Comparison of ENCODE assay signal across 32 mouse cellular contexts in the genomic region with DNA sequence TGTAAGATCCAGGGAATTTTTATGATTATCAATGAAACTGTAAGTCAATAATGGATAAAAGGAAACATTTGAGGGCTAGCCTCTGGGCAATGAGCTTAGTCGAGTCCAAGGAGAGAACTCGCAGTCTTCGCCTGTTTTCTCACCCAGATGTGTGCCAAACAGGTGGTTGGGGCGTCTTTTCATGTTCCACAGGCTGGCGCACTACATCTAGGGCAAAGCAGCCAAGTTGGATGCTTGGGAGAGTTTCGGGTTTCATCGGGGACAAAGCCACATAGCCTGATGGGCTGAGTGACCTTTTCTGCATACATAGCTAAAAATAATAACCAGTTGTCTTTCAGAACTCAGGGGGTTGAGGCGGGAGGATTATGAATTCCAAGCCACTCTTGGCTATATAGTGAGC. TPM values are rescaled to one million over a fixed set of nuclear protein-coding genes. Genes with fewer than 3 reads are reported as not detected.
A peak's percentile ranks its signal among the peaks of the same experiment; 100 is the strongest.
DNase-seq lines count a peak whose midpoint lies in the region; ATAC-seq and TF ChIP-seq lines count a peak whose summit lies in the region.
"Had no signal": no experiment of that assay in that cellular context is flagged by ENCODE, and none has a peak within 500 bp of the region (broad histone marks: within the 10 kb centered on the region; RNA-seq: fewer than 3 reads in every experiment).

No protein-coding gene starts in this region.

- H3K9ac ChIP-seq in liver, adult 2 months (ENCODE audit: low read depth, low read length): no peak overlapping the region
- no peak overlapping the region for H3K9ac ChIP-seq in liver, embryonic 15.5 days
- H3K9ac ChIP-seq in stomach, embryonic 16.5 days (ENCODE audit: low read length): no peak overlapping the region
- H3K9ac ChIP-seq: embryonic facial prominence, embryonic 12.5 days; heart, embryonic 13.5 days; hindbrain, embryonic 15.5 days; lung, embryonic 15.5 days; neural tube, embryonic 12.5 days had no signal

- H3K4me2 ChIP-seq in liver, embryonic 15.5 days: peak overlapping the region; percentile 46
- H3K4me2 ChIP-seq in stomach, embryonic 16.5 days (ENCODE audit: low read depth, low read length): peak overlapping the region; percentile 35; the same call in 1 of the 2 replicates
- H3K4me2 ChIP-seq: embryonic facial prominence, embryonic 12.5 days; heart, embryonic 13.5 days; hindbrain, embryonic 15.5 days; lung, embryonic 15.5 days; midbrain, embryonic 11.5 days; neural tube, embryonic 12.5 days had no signal

- peaks cover 23% of the 10 kb centered on the region for H3K79me2 ChIP-seq in liver, adult 2 months (ENCODE audit: control insufficient read depth, insufficient read depth, low read length)

- ATAC-seq in liver, embryonic 15.5 days (ENCODE audit: insufficient read depth): no peak
- no peak for ATAC-seq in stomach, embryonic 16.5 days (ENCODE audit: insufficient read depth, low FRiP score)
- ATAC-seq: forebrain, embryonic 16.5 days; inflammation-experienced regulatory T-cells, adult 6 months; midbrain, embryonic 16.5 days had no signal

- TF ChIP-seq POLR2A in liver, adult 2 months (IDR thresholded peaks at IDR 0.05; ENCODE audit: extremely low read depth, insufficient read depth, low read length): no peak

- no peaks in the 10 kb centered on the region for H3K27me3 ChIP-seq in liver, adult 2 months (ENCODE audit: control insufficient read depth, insufficient read depth, low read length)
- H3K27me3 ChIP-seq in liver, embryonic 15.5 days: no peaks in the 10 kb centered on the region
- no peaks in the 10 kb centered on the region for H3K27me3 ChIP-seq in stomach, embryonic 16.5 days (ENCODE audit: control insufficient read depth, insufficient read depth, low read length)
- H3K27me3 ChIP-seq: embryonic facial prominence, embryonic 12.5 days; hindbrain, embryonic 15.5 days; lung, embryonic 15.5 days; neural tube, embryonic 12.5 days had no signal

- TF ChIP-seq CTCF in liver, adult 2 months (IDR thresholded peaks at IDR 0.05; ENCODE audit: low read depth, low read length): no peak

- no peaks in the 10 kb centered on the region for H3K9me3 ChIP-seq in liver, embryonic 15.5 days (replicated peaks)
- H3K9me3 ChIP-seq in stomach, embryonic 16.5 days (replicated peaks; ENCODE audit: control insufficient read depth, low read length): no peaks in the 10 kb centered on the region
- H3K9me3 ChIP-seq: embryonic facial prominence, embryonic 12.5 days; forebrain, embryonic 10.5 days; G1E; heart, embryonic 13.5 days; hindbrain, embryonic 10.5 days; hindbrain, embryonic 15.5 days; lung, embryonic 15.5 days; neural tube, embryonic 12.5 days had no signal

- H3K27ac ChIP-seq in liver, adult 2 months (replicated peaks; ENCODE audit: insufficient read depth, low read depth, low read length): peak overlapping the region; percentile 24; the same call in 1 of the 2 replicates
- no peak overlapping the region for H3K27ac ChIP-seq in liver, embryonic 15.5 days (replicated peaks)
- no peak overlapping the region for H3K27ac ChIP-seq in stomach, embryonic 16.5 days (ENCODE audit: low read length)
- H3K27ac ChIP-seq: embryonic facial prominence, embryonic 12.5 days; forebrain, embryonic 10.5 days; heart, embryonic 13.5 days; hindbrain, embryonic 10.5 days; hindbrain, embryonic 15.5 days; lung, embryonic 15.5 days; neural tube, embryonic 12.5 days had no signal

- DNase-seq in gastrocnemius, adult 18-20 months (ENCODE audit: low spot score): peak; percentile 63
- DNase-seq in gastrocnemius, postnatal 4 days (ENCODE audit: low spot score in 2 of 2): no peak
- peak; percentile 45 for DNase-seq in liver, adult 2 months (ENCODE audit: extremely low read depth, low read depth, low spot score)
- no peak for DNase-seq in liver
- no peak for DNase-seq in testis, postnatal 14 days (ENCODE audit: low spot score)
- DNase-seq in thymus, adult 18-20 months: no peak
- DNase-seq: adrenal gland, postnatal 10 days; cerebellum, adult 9-10 months; cerebellum, postnatal 36 days; heart, postnatal 10 days; kidney, adult 8-10 months; layer of hippocampus, postnatal 36 days; left cerebral cortex, postnatal 4 days; lung, postnatal 36 days; right cerebral cortex, adult 18-20 months had no signal

- peaks cover 24% of the 10 kb centered on the region for H3K4me1 ChIP-seq in liver, adult 2 months (ENCODE audit: control insufficient read depth, insufficient read depth, low read length)
- peaks cover 14% of the 10 kb centered on the region for H3K4me1 ChIP-seq in liver, embryonic 15.5 days (replicated peaks)
- H3K4me1 ChIP-seq in stomach, embryonic 16.5 days (ENCODE audit: control insufficient read depth, insufficient read depth, low read length): peaks cover 8% of the 10 kb centered on the region

- no peaks in the 10 kb centered on the region for H3K36me3 ChIP-seq in liver, adult 2 months (ENCODE audit: control insufficient read depth, insufficient read depth, low read length)
- H3K36me3 ChIP-seq in liver, embryonic 15.5 days (replicated peaks): 0 out of 2 replicates have a peak, but pooled peaks cover 3% of the 10 kb centered on the region
- no peaks in the 10 kb centered on the region for H3K36me3 ChIP-seq in stomach, embryonic 16.5 days (ENCODE audit: control insufficient read depth, insufficient read depth, low read length)
- H3K36me3 ChIP-seq: embryonic facial prominence, embryonic 12.5 days; forebrain, embryonic 10.5 days; G1E; heart, embryonic 13.5 days; hindbrain, embryonic 10.5 days; hindbrain, embryonic 15.5 days; lung, embryonic 15.5 days; neural tube, embryonic 12.5 days had no signal

- 31% methylated on average over 8 of the region's 8 CpGs for WGBS in liver, adult 2 months
- WGBS in liver, embryonic 15.5 days (ENCODE audit: insufficient replicate concordance): 65% methylated on average over 8 of the region's 8 CpGs
- WGBS in stomach, embryonic 16.5 days: 79% methylated on average over 8 of the region's 8 CpGs

- no peak overlapping the region for H3K4me3 ChIP-seq in liver, adult 2 months (ENCODE audit: insufficient read depth, low read depth, low read length)
- peak overlapping the region; percentile 37 for H3K4me3 ChIP-seq in liver, embryonic 15.5 days (replicated peaks)
- no peak overlapping the region for H3K4me3 ChIP-seq in stomach, embryonic 16.5 days (replicated peaks; ENCODE audit: low read length)
- H3K4me3 ChIP-seq: embryonic facial prominence, embryonic 12.5 days; forebrain, embryonic 10.5 days; heart, embryonic 13.5 days; hindbrain, embryonic 10.5 days; hindbrain, embryonic 15.5 days; lung, embryonic 15.5 days; neural tube, embryonic 12.5 days had no signal

RNA-seq across cellular contexts. Expression of a gene that starts 2.7 kb away (rescaled TPM):
- not detected for total RNA-seq in gastrocnemius, adult 18-20 months (2021)
- under 1 TPM in 1 of 2 experiments, not detected in 1; 0.26 TPM for total RNA-seq in gastrocnemius, postnatal 4 days (2021)
- total RNA-seq in liver, adult 2 months (2014; rRNA removed): 172 and 213 TPM in 2 replicates
- 354 and 371 TPM in 2 replicates for polyA plus RNA-seq in liver, adult 2 months (2012; rRNA removed)
- 61.8 and 70.8 TPM in 2 replicates for polyA plus RNA-seq in liver, embryonic 15.5 days (2015; fragmentation: Nextera tagmentation; extraction: Ambion mirVana)
- polyA plus RNA-seq in stomach, embryonic 16.5 days (2015; fragmentation: Nextera tagmentation; extraction: Ambion mirVana): 34.5 and 41.5 TPM in 2 replicates
- total RNA-seq: heart, adult 8-10 months; heart, postnatal 10 days; layer of hippocampus, postnatal 36 days; left cerebral cortex, postnatal 4 days; megakaryocyte, adult 5-6 weeks had no signal
- polyA plus RNA-seq: embryonic facial prominence, embryonic 12.5 days; forebrain, embryonic 10.5 days; G1E; hindbrain, embryonic 10.5 days; limb, embryonic 14.5 days; midbrain, embryonic 11.5 days; neural tube, embryonic 12.5 days had no signal

Comparison
In these comparisons a context has a peak if more than half of its experiments do, and no peak if none do; other contexts are left out.
1. DNase-seq: peak in gastrocnemius, adult 18-20 months (single experiment) and liver, adult 2 months (single experiment); none in gastrocnemius, postnatal 4 days (0 of 2), liver (single experiment), testis, postnatal 14 days (single experiment) and thymus, adult 18-20 months (0 of 2).
2. RNA of a gene that starts 2.7 kb away (total RNA-seq): 172 to 213 TPM in liver, adult 2 months; 0.26 TPM in gastrocnemius, postnatal 4 days and not detected in gastrocnemius, adult 18-20 months; every median in the first group is over 100 times any median in the second.